Mouse (Mus musculus) heart, embryonic 11.5 days (tissue): ENCODE measurements around the gene Rpl14. TPM values are rescaled to one million over a fixed set of nuclear protein-coding genes. Genes with fewer than 3 reads are reported as not detected.

Experiments used
- ATAC-seq: fragments of 200-750 bp; cut with Nextera tagmentation; replicated peaks from 2 replicates; pipeline ENCODE4 v1.8.0; 2017; ENCODE audit warnings: moderate library complexity; ENCODE audit not compliant: insufficient number of reproducible peaks, low FRiP score, low TSS enrichment
- H3K27ac ChIP-seq: fragments of 300-500 bp; sonication (generic); 2 replicates; pipeline ENCODE4 v1.5.1; 2014; ENCODE audit warnings: mild to moderate bottlenecking, low read depth, low read length
- H3K27me3 ChIP-seq: fragments of 300-500 bp; sonication (generic); 2 replicates; pipeline ENCODE4 v1.6.1; 2014; ENCODE audit warnings: mild to moderate bottlenecking, low read length, mixed read lengths; ENCODE audit not compliant: control insufficient read depth, insufficient read depth
- H3K36me3 ChIP-seq: fragments of 300-500 bp; sonication (generic); 2 replicates; pipeline ENCODE4 v1.6.1; 2014; ENCODE audit warnings: mild to moderate bottlenecking, low read length, moderate library complexity, mixed read lengths; ENCODE audit not compliant: control insufficient read depth, insufficient read depth
- H3K4me1 ChIP-seq: fragments of 300-500 bp; sonication (generic); 2 replicates; pipeline ENCODE4 v1.6.1; 2014; ENCODE audit warnings: low read length; ENCODE audit not compliant: control insufficient read depth, insufficient read depth
- H3K4me2 ChIP-seq: fragments of 300-500 bp; sonication (generic); 2 replicates; pipeline ENCODE4 v1.6.1; 2014; ENCODE audit warnings: mild to moderate bottlenecking, moderate library complexity
- H3K4me3 ChIP-seq: fragments of 300-500 bp; sonication (generic); 2 replicates; pipeline ENCODE4 v1.5.1; 2014; ENCODE audit warnings: low read depth, low read length
- H3K9ac ChIP-seq: fragments of 300-500 bp; sonication (generic); 2 replicates; pipeline ENCODE4 v1.6.1; 2014; ENCODE audit warnings: mild to moderate bottlenecking, low read depth, low read length, moderate library complexity
- H3K9me3 ChIP-seq: fragments of 300-500 bp; sonication (generic); replicated peaks from 2 replicates; pipeline ENCODE4 v1.6.1; 2016; ENCODE audit warnings: low read length; ENCODE audit not compliant: control insufficient read depth
- WGBS: fragments of 180-500 bp; shearing (Covaris S2); extraction: QIAGEN DNeasy Blood & Tissue Kit; methylation state at CpG from one replicate; pipeline ENCODE4 v1.1.7; 2014; ENCODE audit not compliant: insufficient replicate concordance; 5-methylcytosine and 5-hydroxymethylcytosine counted together
- polyA plus RNA-seq: library from polyadenylated mRNA; unstranded; fragments of >200 nt; fragmentation: Nextera tagmentation; extraction: Ambion mirVana; gene quantifications from 2 replicates; pipeline ENCODE4 v1.2.1, GENCODE M21; 2014

The Rpl14 gene
- polyA plus RNA-seq, 1 experiment from 2014 or later: 729 TPM

- H3K36me3 ChIP-seq: no peaks in the 10 kb centered on the region
- ATAC-seq: no peak
- H3K27me3 ChIP-seq: no peaks in the 10 kb centered on the region
Observed at GRCm38 (mm10) chr9:120611055-120611454, 39.8 kb downstream of the Rpl14 start.

GRCm38 (mm10) chr9:120614059-120614458 is 42.8 kb downstream of the Rpl14 start:
- H3K27me3 ChIP-seq: no peaks in the 10 kb centered on the region
- WGBS: 84% methylated on average over 6 of the region's 6 CpGs
- no peak overlapping the region for H3K4me2 ChIP-seq
- no peaks in the 10 kb centered on the region for H3K36me3 ChIP-seq
- H3K9me3 ChIP-seq: no peaks in the 10 kb centered on the region
- no peak overlapping the region for H3K27ac ChIP-seq
- no peak for ATAC-seq
- H3K9ac ChIP-seq: no peak overlapping the region
- H3K4me3 ChIP-seq: no peak overlapping the region
- H3K4me1 ChIP-seq: no peaks in the 10 kb centered on the region

More at GRCm38 (mm10) chr9:120611055-120611454, 39.8 kb downstream of the Rpl14 start:
- peaks cover 10% of the 10 kb centered on the region for H3K9me3 ChIP-seq
- H3K4me2 ChIP-seq: no peak overlapping the region
- no peak overlapping the region for H3K9ac ChIP-seq
- no peak overlapping the region for H3K27ac ChIP-seq
- no peaks in the 10 kb centered on the region for H3K4me1 ChIP-seq
- H3K4me3 ChIP-seq: no peak overlapping the region

DNA sequence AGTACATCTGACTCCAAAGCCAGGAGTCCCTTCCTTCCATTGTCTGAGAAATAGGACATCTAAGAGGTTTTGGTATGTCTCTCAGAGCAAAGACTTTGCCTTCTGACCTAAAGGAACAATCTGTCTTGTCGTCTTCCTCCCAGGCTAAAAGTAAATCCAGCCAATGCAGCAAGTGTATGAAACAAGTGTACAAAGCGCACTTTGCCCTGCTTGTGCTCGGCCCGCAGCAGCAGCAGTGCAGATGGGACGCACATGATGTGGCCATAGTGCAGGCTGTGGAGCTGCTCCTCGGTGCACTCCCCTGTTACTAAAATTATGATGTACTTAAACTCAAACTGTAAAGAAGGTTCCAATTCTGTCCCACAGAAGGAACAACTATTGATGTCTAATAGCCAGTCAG is 46.9 kb downstream of the Rpl14 start:
- Histone ChIP-seq H3K9me3 (no peaks in the 10 kb centered on the region; the same call in 1 of the 2 replicates), H3K27ac (no peak overlapping the region), H3K4me2 (no peak overlapping the region), H3K4me3 (no peak overlapping the region), H3K36me3 (no peaks in the 10 kb centered on the region), H3K9ac (no peak overlapping the region), H3K4me1 (peaks cover 3% of the 10 kb centered on the region; the same call in 1 of the 2 replicates), H3K27me3 (peaks cover 6% of the 10 kb centered on the region; the same call in 1 of the 2 replicates)
- 79% methylated on average over 6 of the region's 6 CpGs for WGBS
- no peak for ATAC-seq

- H3K36me3 ChIP-seq: no peaks in the 10 kb centered on the region
- H3K27me3 ChIP-seq: peaks cover 6% of the 10 kb centered on the region; the same call in 1 of the 2 replicates
- no peak for ATAC-seq
- H3K9ac ChIP-seq: peak overlapping the region; percentile 2; the same call in 1 of the 2 replicates
- H3K4me3 ChIP-seq: peak overlapping the region; percentile 32
- peak overlapping the region; percentile 62 for H3K4me2 ChIP-seq
- no peaks in the 10 kb centered on the region; the same call in 1 of the 2 replicates for H3K9me3 ChIP-seq
- H3K4me1 ChIP-seq: peaks cover 3% of the 10 kb centered on the region; the same call in 1 of the 2 replicates
- WGBS: 8% methylated on average over 10 of the region's 10 CpGs
- no peak overlapping the region for H3K27ac ChIP-seq
Observed at GRCm38 (mm10) chr9:120619347-120619708, 48.1 kb downstream of the Rpl14 start.

DNA sequence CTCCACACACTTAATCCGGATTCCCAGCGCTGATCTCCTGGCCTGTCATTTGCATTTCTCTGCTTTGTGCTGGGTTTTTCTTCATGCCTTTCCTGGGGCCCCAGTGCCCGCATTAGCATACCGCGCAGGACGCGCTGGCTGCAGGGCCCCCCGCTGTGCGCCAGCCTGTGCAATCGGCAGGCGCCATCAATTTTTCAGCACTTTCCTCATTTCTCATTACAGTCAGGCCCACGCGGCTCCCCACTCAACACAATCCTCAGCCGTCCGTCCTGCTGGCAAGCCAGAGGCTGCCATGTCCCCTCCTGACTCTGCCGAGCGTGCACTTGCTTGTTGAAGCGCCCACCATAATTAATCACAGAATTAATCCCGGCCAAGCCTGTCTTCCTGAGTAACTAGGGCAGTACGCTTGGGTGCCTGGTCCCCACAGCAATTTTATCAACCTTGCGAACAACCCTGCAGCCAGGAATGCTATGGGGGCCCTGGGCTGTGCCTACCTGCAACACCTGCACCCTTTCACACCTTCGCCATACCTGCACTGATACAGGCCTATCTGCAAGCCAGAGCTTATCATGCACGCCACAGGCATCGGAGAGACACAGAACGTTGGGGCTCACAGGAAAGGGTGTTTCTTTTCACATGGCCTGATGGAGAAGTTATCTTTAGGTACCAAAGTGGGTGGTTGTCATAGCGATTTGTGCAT is 48.6 kb downstream of the Rpl14 start:
- Histone ChIP-seq H3K27ac (no peak overlapping the region), H3K4me3 (peak overlapping the region; percentile 32), H3K4me1 (peaks cover 3% of the 10 kb centered on the region; the same call in 1 of the 2 replicates), H3K9me3 (no peaks in the 10 kb centered on the region; the same call in 1 of the 2 replicates), H3K36me3 (no peaks in the 10 kb centered on the region), H3K4me2 (peak overlapping the region; percentile 62), H3K9ac (peak overlapping the region; percentile 2; the same call in 1 of the 2 replicates), H3K27me3 (peaks cover 6% of the 10 kb centered on the region; the same call in 1 of the 2 replicates)
- ATAC-seq: no peak
- WGBS: 4% methylated on average over 26 of the region's 26 CpGs

DNA sequence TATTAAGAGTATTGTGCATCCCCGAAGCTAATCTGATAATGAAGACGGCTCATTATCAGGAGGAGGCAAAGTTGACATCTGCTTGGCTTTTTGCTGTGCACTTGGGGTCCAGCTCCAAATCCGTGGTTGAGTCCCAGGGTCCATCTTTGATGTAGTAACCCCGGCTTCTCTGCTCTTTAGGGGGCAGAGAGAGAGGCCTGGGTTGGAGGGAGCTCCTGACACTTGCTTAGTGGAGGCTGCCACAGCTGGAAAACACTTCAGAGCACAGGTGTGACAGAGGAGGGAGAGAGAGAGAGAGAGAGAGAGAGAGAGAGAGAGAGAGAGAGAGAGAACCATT is 49.1 kb downstream of the Rpl14 start:
- H3K9me3 ChIP-seq: no peaks in the 10 kb centered on the region; the same call in 1 of the 2 replicates
- peaks cover 3% of the 10 kb centered on the region; the same call in 1 of the 2 replicates for H3K4me1 ChIP-seq
- no peak overlapping the region for H3K4me3 ChIP-seq
- no peak overlapping the region for H3K9ac ChIP-seq
- no peaks in the 10 kb centered on the region for H3K36me3 ChIP-seq
- peaks cover 6% of the 10 kb centered on the region; the same call in 1 of the 2 replicates for H3K27me3 ChIP-seq
- H3K4me2 ChIP-seq: peak overlapping the region; percentile 62
- WGBS: 36% methylated on average over 4 of the region's 4 CpGs
- H3K27ac ChIP-seq: no peak overlapping the region
- no peak for ATAC-seq

Other genes starting within 250 kb of the Rpl14 start
- 156 and 157 TPM in 2 replicates for gene Eif1b, start 79.2 kb upstream of the Rpl14 start, polyA plus RNA-seq
- 0.20 and 0.66 TPM in 2 replicates for gene Entpd3, start 31.6 kb upstream of the Rpl14 start, polyA plus RNA-seq